Mouse (Mus musculus): ENCODE data around the gene Ccl5.

The Ccl5 gene

GRCm38 (mm10) chr11:83538705-83539314, 8.5 kb upstream of the Ccl5 start:
- DNase-seq (ENCODE audit: low read depth, low spot score) = no peak

- no peak for DNase-seq (ENCODE audit: low read depth, low spot score)
These were observed 6.5 kb upstream of the Ccl5 start for GRCm38 (mm10) chr11:83536831-83537230.

- DNase-seq (ENCODE audit: low read depth, low spot score) = peak; percentile 39
These were observed 4.5 kb upstream of the Ccl5 start for GRCm38 (mm10) chr11:83534609-83535423.

GRCm38 (mm10) chr11:83534143-83534542, 3.8 kb upstream of the Ccl5 start:
- no peak for DNase-seq (ENCODE audit: low read depth, low spot score)

GRCm38 (mm10) chr11:83533192-83533591, 2.9 kb upstream of the Ccl5 start:
- DNase-seq (ENCODE audit: low read depth, low spot score) = no peak

- no peak for DNase-seq (ENCODE audit: low read depth, low spot score)
These were observed 1.3 kb downstream of the Ccl5 start for GRCm38 (mm10) chr11:83529024-83529423.

GRCm38 (mm10) chr11:83522075-83522474, 8.2 kb downstream of the Ccl5 start, which contains the start of gene Heatr9:
Gene Heatr9 (minus strand): TSS chr11:83522175.
- no peak for DNase-seq (ENCODE audit: low read depth, low spot score)

GRCm38 (mm10) chr11:83518371-83518770, 11.9 kb downstream of the Ccl5 start:
- no peak for DNase-seq (ENCODE audit: low read depth, low spot score)

GRCm38 (mm10) chr11:83517153-83517552, 13.2 kb downstream of the Ccl5 start:
- DNase-seq (ENCODE audit: low read depth, low spot score) = no peak

- DNase-seq (ENCODE audit: low read depth, low spot score) = no peak
These were observed 20.8 kb downstream of the Ccl5 start for GRCm38 (mm10) chr11:83509521-83509920.

GRCm38 (mm10) chr11:83504308-83504707, 26.0 kb downstream of the Ccl5 start:
- no peak for DNase-seq (ENCODE audit: low read depth, low spot score)

- DNase-seq (ENCODE audit: low read depth, low spot score) = no peak
These were observed 34.7 kb downstream of the Ccl5 start for GRCm38 (mm10) chr11:83495571-83495970.

GRCm38 (mm10) chr11:83491488-83491887, 38.8 kb downstream of the Ccl5 start:
- no peak for DNase-seq (ENCODE audit: low read depth, low spot score)
